Mouse (Mus musculus) hindbrain, embryonic 16.5 days (tissue): ENCODE data around the gene Rasl11a. TPM values are rescaled to one million over a fixed set of nuclear protein-coding genes. Genes with fewer than 3 reads are reported as not detected.
"Not testable (repeated sequence)": the region's sequence is repeated elsewhere in the genome, so short reads cannot be mapped to it uniquely, and the experiment has no call there.

Experiments
- ATAC-seq: fragments of 200-750 bp; cut with Nextera tagmentation; 2 replicates; pipeline ENCODE4 v1.8.0; 2017; ENCODE audit warnings: moderate TSS enrichment, moderate library complexity
- H3K27ac ChIP-seq: fragments of 300-500 bp; sonication (generic); 2 replicates; pipeline ENCODE4 v1.5.1; 2014; ENCODE audit warnings: low read depth, mild to moderate bottlenecking, control low read depth, low read length, moderate library complexity
- H3K27me3 ChIP-seq: fragments of 300-500 bp; sonication (generic); replicated peaks from 2 replicates; pipeline ENCODE4 v1.6.1; 2014; ENCODE audit warnings: low read length; ENCODE audit not compliant: control insufficient read depth, insufficient read depth
- H3K36me3 ChIP-seq: fragments of 300-500 bp; sonication (generic); 2 replicates; pipeline ENCODE4 v1.6.1; 2014; ENCODE audit warnings: mild to moderate bottlenecking, low read length, moderate library complexity, mixed read lengths; ENCODE audit not compliant: control insufficient read depth, insufficient read depth
- H3K4me1 ChIP-seq: fragments of 300-500 bp; sonication (generic); 2 replicates; pipeline ENCODE4 v1.6.1; 2014; ENCODE audit warnings: low read depth, low read length; ENCODE audit not compliant: control insufficient read depth, insufficient read depth
- H3K4me2 ChIP-seq: fragments of 300-500 bp; sonication (generic); 2 replicates; pipeline ENCODE4 v1.6.1; 2014; ENCODE audit warnings: mild to moderate bottlenecking, low read length, control low read depth, moderate library complexity
- H3K4me3 ChIP-seq: fragments of 300-500 bp; sonication (generic); 2 replicates; pipeline ENCODE4 v1.5.1; 2014; ENCODE audit warnings: mild to moderate bottlenecking, low read length, control low read depth, moderate library complexity
- H3K9ac ChIP-seq: fragments of 300-500 bp; sonication (generic); 2 replicates; pipeline ENCODE4 v1.6.1; 2014; ENCODE audit warnings: low read depth, mild to moderate bottlenecking, control low read depth, low read length, moderate library complexity
- H3K9me3 ChIP-seq: fragments of 300-500 bp; sonication (generic); 2 replicates; pipeline ENCODE4 v1.6.1; 2014; ENCODE audit warnings: mild to moderate bottlenecking, low read length, moderate library complexity; ENCODE audit not compliant: control insufficient read depth
- WGBS: fragments of 180-500 bp; shearing (Covaris S2); extraction: QIAGEN DNeasy Blood & Tissue Kit; methylation state at CpG from one replicate; pipeline ENCODE4 v1.1.7; 2014; 5-methylcytosine and 5-hydroxymethylcytosine counted together
- polyA plus RNA-seq: library from polyadenylated mRNA; unstranded; fragments of >200 nt; fragmentation: Nextera tagmentation; extraction: Ambion mirVana; gene quantifications from 2 replicates; pipeline ENCODE4 v1.2.1, GENCODE M21; 2015

Rasl11a gene
- polyA plus RNA-seq, 1 experiment from 2014 or later = 7.6 TPM

DNA sequence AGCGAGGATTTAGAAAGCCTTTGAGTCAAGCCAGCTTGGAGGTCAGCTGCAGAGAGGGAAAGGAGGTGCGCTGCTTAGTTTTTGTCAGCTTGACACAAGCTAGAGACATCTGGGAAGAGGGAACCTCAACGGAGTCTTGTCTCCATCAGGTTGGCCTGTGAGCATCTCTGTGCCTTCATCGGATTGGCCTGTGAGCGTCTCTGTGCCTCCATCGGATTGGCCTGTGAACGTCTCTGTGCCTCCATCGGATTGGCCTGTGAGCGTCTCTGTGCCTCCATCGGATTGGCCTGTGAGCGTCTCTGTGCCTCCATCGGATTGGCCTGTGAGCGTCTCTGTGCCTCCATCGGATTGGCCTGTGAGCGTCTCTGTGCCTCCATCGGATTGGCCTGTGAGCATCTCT lies 50.8 kb downstream of the Rasl11a start:
- not testable (repeated sequence) for H3K4me2 ChIP-seq, H3K4me3 ChIP-seq, H3K27me3 ChIP-seq, ATAC-seq, H3K9ac ChIP-seq, H3K9me3 ChIP-seq, H3K27ac ChIP-seq, H3K4me1 ChIP-seq, H3K36me3 ChIP-seq
- WGBS = 97% methylated on average over 13 of the region's 16 CpGs

DNA sequence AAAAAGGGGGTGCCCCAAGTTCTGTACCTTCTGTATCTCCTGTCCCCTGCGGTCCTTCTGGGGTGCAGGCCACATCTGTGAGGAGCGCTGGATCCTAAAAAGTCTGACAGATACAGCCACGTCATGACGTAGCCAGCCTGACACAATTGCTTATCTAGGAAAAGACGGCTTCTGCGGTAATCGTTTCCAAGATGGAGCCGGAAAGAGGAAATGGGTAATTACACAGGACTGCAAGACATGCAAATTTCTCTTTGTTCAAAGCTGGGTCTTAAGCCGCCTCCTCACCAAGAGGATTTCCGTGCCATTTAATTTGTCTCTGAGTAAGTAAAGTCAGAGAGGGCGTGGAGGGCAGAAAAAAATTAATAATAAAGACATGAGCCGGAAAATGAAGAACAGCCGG lies 52.1 kb downstream of the Rasl11a start:
- Histone ChIP-seq H3K4me3 (no peak overlapping the region), H3K4me2 (no peak overlapping the region), H3K9me3 (no peaks in the 10 kb centered on the region), H3K36me3 (no peaks in the 10 kb centered on the region), H3K9ac (no peak overlapping the region), H3K27ac (no peak overlapping the region), H3K27me3 (no peaks in the 10 kb centered on the region), H3K4me1 (no peaks in the 10 kb centered on the region)
- ATAC-seq = no peak
- WGBS = 72% methylated on average over 13 of the region's 13 CpGs

Other genes with a start within 250 kb of the Rasl11a start
- 13.0 and 14.8 TPM in 2 replicates for gene Usp12, start 50.1 kb upstream of the Rasl11a start, polyA plus RNA-seq
- 297 and 315 TPM in 2 replicates for gene Rpl21, start 12.2 kb upstream of the Rasl11a start, polyA plus RNA-seq
- 105 and 109 TPM in 2 replicates for gene Gtf3a, start 103.6 kb downstream of the Rasl11a start, polyA plus RNA-seq
- 24.8 and 29.2 TPM in 2 replicates for gene Mtif3, start 118.7 kb downstream of the Rasl11a start, polyA plus RNA-seq
- 4.5 and 6.2 TPM in 2 replicates for gene Lnx2, start 231.5 kb downstream of the Rasl11a start, polyA plus RNA-seq
- gene Polr1d, start 232.0 kb downstream of the Rasl11a start, polyA plus RNA-seq = 96.0 and 105 TPM in 2 replicates